Mouse (Mus musculus) MEL (cell line): Measurements from ENCODE around the gene Csmd2.

Source experiments
- CTCF ChIP-seq, 3 experiments: IDR thresholded peaks in 2 of 3; conservative IDR thresholded peaks in 1 of 3; 2 replicates each; pipeline ENCODE4 v1.5.1; 2011 to 2012; ENCODE audit warnings: low read length in 3 of 3, low read depth in 2 of 3, mild to moderate bottlenecking in 2 of 3, improper control_type of control experiment in 1 of 3, inconsistent platforms in 1 of 3, mixed read lengths in 1 of 3, moderate library complexity in 1 of 3; ENCODE audit not compliant: control insufficient read depth in 1 of 3, insufficient read depth in 1 of 3, poor library complexity in 1 of 3, severe bottlenecking in 1 of 3
- E2F4 ChIP-seq: IDR thresholded peaks from 2 replicates; pipeline ENCODE4 v1.6.1; 2011; ENCODE audit warnings: low read depth, low read length, improper control_type of control experiment, borderline replicate concordance
- KAT2A ChIP-seq: conservative IDR thresholded peaks from 2 replicates; pipeline ENCODE4 v1.6.1; 2012; ENCODE audit warnings: low read depth, low read length, improper control_type of control experiment, inconsistent platforms
- MEF2A ChIP-seq: IDR thresholded peaks from 2 replicates; pipeline ENCODE4 v1.6.1; 2014; ENCODE audit warnings: low read depth, mild to moderate bottlenecking, inconsistent platforms, low read length, improper control_type of control experiment; ENCODE audit not compliant: poor library complexity, insufficient replicate concordance, severe bottlenecking; ENCODE audit errors: extremely low read depth
- NRF1 ChIP-seq: IDR thresholded peaks from 2 replicates; pipeline ENCODE4 v1.6.1; 2014; ENCODE audit warnings: low read depth, mild to moderate bottlenecking, inconsistent platforms, low read length, improper control_type of control experiment, moderate library complexity; ENCODE audit not compliant: poor library complexity, insufficient read depth, severe bottlenecking
- POLR2A ChIP-seq, 2 experiments: IDR thresholded peaks; 2 replicates each; pipeline ENCODE4 v1.6.1; 2011 to 2012; ENCODE audit warnings: low read length in 2 of 2, mild to moderate bottlenecking in 2 of 2, control low read depth in 1 of 2, improper control_type of control experiment in 1 of 2, low read depth in 1 of 2, moderate library complexity in 1 of 2; ENCODE audit not compliant: control insufficient read depth in 1 of 2, insufficient read depth in 1 of 2, poor library complexity in 1 of 2
- TBP ChIP-seq: IDR thresholded peaks from 2 replicates; pipeline ENCODE4 v1.8.0; 2011; ENCODE audit warnings: low read depth, low read length, improper control_type of control experiment
- USF2 ChIP-seq, 2 experiments: IDR thresholded peaks; 2 replicates each; pipeline ENCODE4 v1.6.1; 2011 to 2012; ENCODE audit warnings: improper control_type of control experiment in 2 of 2, low read length in 2 of 2, borderline replicate concordance in 1 of 2, inconsistent platforms in 1 of 2, low read depth in 1 of 2, mild to moderate bottlenecking in 1 of 2; ENCODE audit not compliant: insufficient read depth in 1 of 2
- ZKSCAN1 ChIP-seq: IDR thresholded peaks from 2 replicates; pipeline ENCODE4 v1.6.1; 2012; ENCODE audit warnings: low read depth, mild to moderate bottlenecking, inconsistent platforms, low read length, improper control_type of control experiment, moderate library complexity

DNA sequence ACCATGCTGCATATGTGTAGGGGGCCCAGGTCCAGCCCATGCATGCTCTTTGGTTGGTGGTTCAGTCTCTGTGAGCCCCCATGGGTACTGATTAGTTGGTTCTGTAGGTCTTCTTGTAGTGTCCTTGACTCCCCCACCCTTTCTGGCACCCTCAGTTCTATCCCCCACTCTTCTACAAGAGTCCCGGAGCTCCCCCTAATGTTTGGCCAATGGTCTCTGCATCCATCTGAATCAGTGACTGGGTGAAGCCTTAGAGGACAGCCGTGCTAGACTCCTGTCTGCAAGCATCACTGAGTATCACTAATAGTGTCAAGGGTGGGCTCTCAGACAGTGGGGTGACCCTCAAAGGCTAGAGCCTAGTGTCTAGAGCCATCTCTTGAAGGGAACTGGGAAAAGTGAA lies 497.0 kb downstream of the Csmd2 start:
- TF ChIP-seq KAT2A (no peak), CTCF (IDR thresholded peaks at IDR 0.05 in 2 of 3, conservative IDR thresholded peaks at IDR 0.05 in 1 of 3; ENCODE audit: control insufficient read depth in 1 of 3, insufficient read depth in 1 of 3, low read depth in 2 of 3, low read length in 3 of 3, poor library complexity in 1 of 3, severe bottlenecking in 1 of 3) (no peak), POLR2A (IDR thresholded peaks at IDR 0.05; ENCODE audit: control insufficient read depth in 1 of 2, insufficient read depth in 1 of 2, low read depth in 1 of 2, low read length in 2 of 2, poor library complexity in 1 of 2) (no peak), NRF1 (no peak), USF2 (IDR thresholded peaks at IDR 0.05; ENCODE audit: borderline replicate concordance in 1 of 2, insufficient read depth in 1 of 2, low read depth in 1 of 2, low read length in 2 of 2) (no peak), TBP (no peak), E2F4 (no peak), MEF2A (no peak), ZKSCAN1 (no peak)
